Mouse (Mus musculus) liver, postnatal 0 days (tissue): ENCODE data around the gene Xaf1.

Experiments
- CTCF ChIP-seq: sonication (generic); IDR thresholded peaks from 2 replicates; pipeline ENCODE4 v1.5.1; 2016; ENCODE audit warnings: antibody characterized with exemption, low read depth
- EP300 ChIP-seq: IDR thresholded peaks from 2 replicates; pipeline ENCODE4 v1.6.1; 2016; ENCODE audit warnings: antibody characterized with exemption, low read depth, mild to moderate bottlenecking

GRCm38 (mm10) chr11:72281852-72282400, 19.5 kb upstream of the Xaf1 start:
- TF ChIP-seq CTCF (no peak), EP300 (no peak)
